Mouse (Mus musculus) limb, embryonic 11.5 days (tissue): ENCODE measurements around the gene Tal1. TPM values are rescaled to one million over a fixed set of nuclear protein-coding genes. Genes with fewer than 3 reads are reported as not detected.

Experiments
- ATAC-seq: fragments of 200-750 bp; cut with Nextera tagmentation; 2 replicates; pipeline ENCODE4 v1.8.0; 2017; ENCODE audit warnings: low read depth; ENCODE audit not compliant: insufficient number of reproducible peaks, low FRiP score, low TSS enrichment
- DNase-seq: peaks from one replicate; pipeline ENCODE4 v3.0.0-alpha.2; 2015; ENCODE audit warnings: low spot score
- H3K27ac ChIP-seq: fragments of 300-500 bp; sonication (generic); replicated peaks from 2 replicates; pipeline ENCODE4 v1.5.1; 2014; ENCODE audit warnings: low read depth, mild to moderate bottlenecking, low read length
- H3K27me3 ChIP-seq: fragments of 300-500 bp; sonication (generic); 2 replicates; pipeline ENCODE4 v1.6.1; 2014; ENCODE audit warnings: mild to moderate bottlenecking, low read length, mixed read lengths; ENCODE audit not compliant: control insufficient read depth, insufficient read depth
- H3K36me3 ChIP-seq: fragments of 300-500 bp; sonication (generic); 2 replicates; pipeline ENCODE4 v1.6.1; 2014; ENCODE audit warnings: mild to moderate bottlenecking, low read length, moderate library complexity, mixed read lengths; ENCODE audit not compliant: control insufficient read depth, insufficient read depth
- H3K4me1 ChIP-seq: fragments of 300-500 bp; sonication (generic); 2 replicates; pipeline ENCODE4 v1.6.1; 2014; ENCODE audit warnings: low read length, mixed read lengths; ENCODE audit not compliant: control insufficient read depth, insufficient read depth
- H3K4me2 ChIP-seq: fragments of 300-500 bp; sonication (generic); 2 replicates; pipeline ENCODE4 v1.6.1; 2014; ENCODE audit warnings: low read depth, mild to moderate bottlenecking, moderate library complexity; ENCODE audit not compliant: severe bottlenecking
- H3K4me3 ChIP-seq: fragments of 300-500 bp; sonication (generic); 2 replicates; pipeline ENCODE4 v1.5.1; 2014; ENCODE audit warnings: low read depth, low read length
- H3K9ac ChIP-seq: fragments of 300-500 bp; sonication (generic); 2 replicates; pipeline ENCODE4 v1.6.1; 2014; ENCODE audit warnings: mild to moderate bottlenecking, low read length
- H3K9me3 ChIP-seq: fragments of 300-500 bp; sonication (generic); 2 replicates; pipeline ENCODE4 v1.6.1; 2016; ENCODE audit warnings: low read length; ENCODE audit not compliant: control insufficient read depth
- WGBS: fragments of 180-500 bp; shearing (Covaris S2); extraction: QIAGEN DNeasy Blood & Tissue Kit; methylation state at CpG from one replicate; pipeline ENCODE4 v1.1.7; 2014; 5-methylcytosine and 5-hydroxymethylcytosine counted together
- polyA plus RNA-seq: library from polyadenylated mRNA; unstranded; fragments of >200 nt; fragmentation: Nextera tagmentation; extraction: Ambion mirVana; gene quantifications from 2 replicates; pipeline ENCODE4 v1.2.1, GENCODE M21; 2014

Tal1 gene
- polyA plus RNA-seq, 1 experiment from 2014 or later = 2.7 TPM

GRCm38 (mm10) chr4:115060753-115061152 lies 4.5 kb downstream of the Tal1 start:
- Histone ChIP-seq H3K4me2 (no peak overlapping the region), H3K9ac (no peak overlapping the region), H3K27ac (no peak overlapping the region), H3K4me1 (peaks cover 11% of the 10 kb centered on the region), H3K27me3 (peaks cover 94% of the 10 kb centered on the region), H3K9me3 (no peaks in the 10 kb centered on the region), H3K36me3 (no peaks in the 10 kb centered on the region), H3K4me3 (no peak overlapping the region)
- DNase-seq (no peak), ATAC-seq (no peak)
- WGBS = 19% methylated on average over 3 of the region's 3 CpGs

DNA sequence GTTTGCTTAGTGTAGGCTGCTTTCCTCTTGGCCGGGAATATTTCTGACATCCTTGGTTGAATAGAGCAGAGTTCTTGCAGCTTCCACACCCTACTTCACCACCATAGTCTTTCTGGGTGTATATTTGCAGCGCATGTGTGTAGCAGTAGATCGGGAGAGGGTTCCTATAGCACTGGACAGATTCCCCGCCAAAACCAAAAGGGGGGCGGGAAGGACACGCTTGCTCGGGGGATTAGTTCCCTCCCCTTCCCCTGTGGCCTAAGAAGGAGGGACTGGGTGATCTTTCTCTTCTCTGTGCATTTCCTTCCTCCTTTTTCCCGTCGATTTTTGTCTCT lies 6.3 kb downstream of the Tal1 start:
- Histone ChIP-seq H3K4me2 (no peak overlapping the region; the same call in 1 of the 2 replicates), H3K4me1 (peaks cover 8% of the 10 kb centered on the region), H3K36me3 (no peaks in the 10 kb centered on the region), H3K4me3 (no peak overlapping the region), H3K27ac (no peak overlapping the region), H3K9me3 (no peaks in the 10 kb centered on the region), H3K27me3 (peaks cover 83% of the 10 kb centered on the region), H3K9ac (no peak overlapping the region)
- WGBS = 2% methylated on average over 9 of the region's 9 CpGs
- ATAC-seq (no peak; the same call in 1 of the 2 replicates), DNase-seq (no peak)

DNA sequence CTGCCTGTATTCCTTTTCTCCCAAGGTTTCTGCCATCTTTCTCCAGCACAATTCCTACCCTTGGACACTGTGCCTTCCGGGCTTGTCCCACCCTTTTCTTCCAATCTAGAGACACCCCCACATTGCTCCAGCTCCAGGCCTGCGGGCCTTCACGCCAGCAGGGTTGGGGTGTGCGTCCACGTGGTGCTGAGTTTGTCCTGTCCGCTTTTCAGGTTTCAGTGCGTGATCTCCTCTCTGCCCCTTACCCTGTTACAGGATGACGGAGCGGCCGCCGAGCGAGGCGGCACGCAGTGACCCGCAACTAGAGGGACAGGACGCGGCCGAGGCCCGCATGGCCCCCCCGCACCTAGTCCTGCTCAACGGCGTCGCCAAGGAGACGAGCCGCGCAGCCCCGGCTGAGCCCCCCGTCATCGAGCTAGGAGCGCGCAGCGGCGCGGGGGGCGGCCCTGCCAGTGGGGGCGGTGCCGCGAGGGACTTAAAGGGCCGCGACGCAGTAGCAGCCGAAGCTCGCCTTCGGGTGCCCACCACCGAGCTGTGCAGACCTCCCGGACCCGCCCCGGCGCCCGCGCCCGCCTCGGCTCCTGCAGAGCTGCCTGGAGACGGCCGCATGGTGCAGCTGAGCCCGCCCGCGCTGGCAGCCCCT lies 6.8 kb downstream of the Tal1 start:
- DNase-seq (peak; percentile 68), ATAC-seq (peak; percentile 76)
- peaks cover 78% of the 10 kb centered on the region for H3K27me3 ChIP-seq
- no peak overlapping the region for H3K27ac ChIP-seq
- no peaks in the 10 kb centered on the region for H3K9me3 ChIP-seq
- under 1% methylated on average over 54 of the region's 58 CpGs for WGBS
- peak overlapping the region; percentile 74 for H3K4me2 ChIP-seq
- H3K4me1 ChIP-seq = peaks cover 8% of the 10 kb centered on the region
- peak overlapping the region; percentile 38 for H3K4me3 ChIP-seq
- no peaks in the 10 kb centered on the region for H3K36me3 ChIP-seq
- peak overlapping the region; percentile 8; the same call in 1 of the 2 replicates for H3K9ac ChIP-seq

DNA sequence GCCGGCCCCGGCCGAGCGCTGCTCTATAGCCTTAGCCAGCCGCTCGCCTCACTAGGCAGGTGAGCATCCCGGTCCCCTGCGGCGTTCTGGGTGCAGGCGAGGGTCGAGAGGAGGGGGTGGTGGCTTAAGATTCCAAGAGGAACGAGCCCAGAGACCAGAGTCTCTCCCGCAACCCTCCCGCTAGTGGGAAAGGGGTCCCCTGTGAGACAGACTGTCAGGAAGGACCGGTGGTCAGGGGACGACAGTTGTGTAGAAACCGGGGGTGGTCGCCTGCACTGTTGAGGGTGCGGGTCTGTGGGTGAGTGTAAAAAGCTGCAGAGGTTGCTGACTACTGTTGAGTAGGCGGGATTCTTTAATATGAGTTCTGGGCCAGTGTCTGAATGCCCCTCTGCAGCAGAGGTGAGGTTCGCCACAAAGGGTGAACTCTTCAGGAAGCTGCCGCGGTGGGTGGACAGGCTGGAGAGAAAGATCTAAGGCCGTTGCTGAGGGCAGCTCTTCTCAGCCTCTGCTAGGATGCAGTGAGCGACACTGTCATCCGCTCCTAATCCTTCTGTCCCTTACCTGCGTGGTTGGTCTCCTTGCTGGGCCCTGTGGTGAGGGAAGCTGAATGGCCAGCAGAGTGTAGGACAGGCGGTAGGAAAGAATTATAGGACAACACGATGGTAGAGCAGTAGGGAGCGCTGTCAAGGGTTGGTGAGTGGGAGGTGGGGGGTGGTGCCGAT lies 7.5 kb downstream of the Tal1 start:
- no peak overlapping the region for H3K27ac ChIP-seq
- peak overlapping the region; percentile 74 for H3K4me2 ChIP-seq
- no peak overlapping the region; the same call in 1 of the 2 replicates for H3K9ac ChIP-seq
- peaks cover 71% of the 10 kb centered on the region for H3K27me3 ChIP-seq
- under 1% methylated on average over 31 of the region's 31 CpGs for WGBS
- ATAC-seq (peak; percentile 16; the same call in 1 of the 2 replicates), DNase-seq (peak; percentile 28)
- H3K4me1 ChIP-seq = peaks cover 8% of the 10 kb centered on the region
- H3K9me3 ChIP-seq = no peaks in the 10 kb centered on the region
- no peaks in the 10 kb centered on the region for H3K36me3 ChIP-seq
- H3K4me3 ChIP-seq = peak overlapping the region; percentile 38

- no peaks in the 10 kb centered on the region for H3K9me3 ChIP-seq
- H3K9ac ChIP-seq = no peak overlapping the region
- no peak overlapping the region for H3K27ac ChIP-seq
- H3K4me1 ChIP-seq = no peaks in the 10 kb centered on the region
- no peaks in the 10 kb centered on the region for H3K36me3 ChIP-seq
- WGBS = 50% methylated on average over 1 of the region's 1 CpGs
- ATAC-seq (no peak), DNase-seq (no peak)
- H3K27me3 ChIP-seq = no peaks in the 10 kb centered on the region; the same call in 1 of the 2 replicates
- H3K4me2 ChIP-seq = no peak overlapping the region
- no peak overlapping the region for H3K4me3 ChIP-seq
These were observed 15.4 kb downstream of the Tal1 start for GRCm38 (mm10) chr4:115071668-115072067.

- Histone ChIP-seq H3K4me2 (no peak overlapping the region), H3K27ac (no peak overlapping the region), H3K36me3 (no peaks in the 10 kb centered on the region), H3K9ac (no peak overlapping the region), H3K9me3 (no peaks in the 10 kb centered on the region), H3K4me1 (0 out of 2 replicates have a peak, but pooled peaks cover 5% of the 10 kb centered on the region), H3K27me3 (no peaks in the 10 kb centered on the region), H3K4me3 (no peak overlapping the region)
- no peak for ATAC-seq
- DNase-seq = no peak
- WGBS = 88% methylated on average over 1 of the region's 1 CpGs
These were observed 18.6 kb downstream of the Tal1 start for GRCm38 (mm10) chr4:115074789-115075188.

DNA sequence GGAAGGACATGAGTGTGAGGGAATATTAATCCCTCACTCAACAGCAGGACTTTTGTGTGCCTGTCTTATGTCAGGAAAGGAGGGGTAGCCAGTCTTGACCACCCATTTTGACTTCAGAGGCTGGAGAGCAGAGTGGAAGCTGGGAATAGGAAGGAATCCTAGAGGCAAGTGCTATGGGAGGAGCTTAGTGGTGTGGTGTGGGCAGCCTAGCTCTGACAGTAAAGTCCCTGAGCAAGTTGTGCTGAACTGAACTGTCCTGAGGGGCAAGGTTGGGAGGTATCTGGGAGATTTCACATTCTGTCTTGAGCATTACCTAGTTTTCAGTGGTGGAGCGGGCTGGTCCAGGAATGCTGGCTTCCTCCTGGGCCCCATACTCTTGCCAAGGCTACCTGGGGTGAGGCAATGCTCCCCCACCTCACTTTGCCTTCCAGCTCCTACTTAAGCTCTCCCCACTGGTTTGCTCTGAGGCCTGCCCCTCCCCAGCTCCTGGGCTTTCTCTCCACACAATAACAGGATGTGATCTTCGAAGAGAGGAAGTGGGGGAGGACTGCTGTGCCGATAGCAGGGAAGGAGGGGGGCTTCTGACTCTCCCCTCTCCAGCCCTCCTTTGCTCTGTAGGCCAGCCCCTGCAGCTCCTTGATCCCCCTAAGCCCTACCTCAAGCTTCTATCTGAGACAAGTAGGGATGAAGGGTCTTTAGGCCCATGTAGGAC lies 19.1 kb downstream of the Tal1 start:
- H3K9ac ChIP-seq = no peak overlapping the region
- no peaks in the 10 kb centered on the region for H3K27me3 ChIP-seq
- H3K36me3 ChIP-seq = no peaks in the 10 kb centered on the region
- no peak overlapping the region for H3K4me2 ChIP-seq
- H3K4me3 ChIP-seq = no peak overlapping the region
- WGBS = 33% methylated on average over 2 of the region's 3 CpGs
- DNase-seq = no peak
- no peaks in the 10 kb centered on the region for H3K9me3 ChIP-seq
- ATAC-seq = no peak
- no peak overlapping the region for H3K27ac ChIP-seq
- 0 out of 2 replicates have a peak, but pooled peaks cover 5% of the 10 kb centered on the region for H3K4me1 ChIP-seq
